Mouse (Mus musculus) left cerebral cortex, adult 9 months (tissue): ENCODE data around the gene Tmem135.

Experiments used
- DNase-seq, 2 experiments: peaks; one replicate each; pipeline ENCODE4 v3.0.0; 2022; ENCODE audit warnings: low spot score in 2 of 2

Gene Tmem135

GRCm38 (mm10) chr7:89404081-89404733 is at the start of gene Tmem135, which contains the start of gene Fzd4:
Tmem135 (minus strand) TSS chr7:89404222.
Fzd4 (plus strand) TSS chr7:89404355.
- DNase-seq = peak; percentile 68 to 90

- DNase-seq = no peak
Observed at GRCm38 (mm10) chr7:89450312-89450711, 46.3 kb upstream of the Tmem135 start.

DNA sequence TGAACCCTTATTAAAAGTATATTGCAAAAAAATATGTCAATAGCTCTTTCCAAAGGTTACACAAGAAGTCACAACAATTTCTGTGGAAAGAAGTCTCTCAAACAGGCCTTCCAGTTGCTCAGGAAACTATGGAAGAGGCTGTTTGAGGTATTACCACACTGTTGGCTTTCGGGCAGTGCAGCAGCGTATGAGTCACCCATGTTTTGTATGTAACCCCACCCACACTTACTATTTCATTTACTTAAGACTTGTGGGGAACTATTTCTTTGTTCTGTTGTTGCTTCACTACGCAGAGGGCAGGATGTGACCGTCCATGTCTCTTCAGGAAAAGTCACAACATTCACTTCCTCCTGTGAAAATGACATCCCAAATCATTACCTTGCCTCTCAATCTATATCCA is 41.1 kb upstream of the Tmem135 start:
- DNase-seq = no peak

DNA sequence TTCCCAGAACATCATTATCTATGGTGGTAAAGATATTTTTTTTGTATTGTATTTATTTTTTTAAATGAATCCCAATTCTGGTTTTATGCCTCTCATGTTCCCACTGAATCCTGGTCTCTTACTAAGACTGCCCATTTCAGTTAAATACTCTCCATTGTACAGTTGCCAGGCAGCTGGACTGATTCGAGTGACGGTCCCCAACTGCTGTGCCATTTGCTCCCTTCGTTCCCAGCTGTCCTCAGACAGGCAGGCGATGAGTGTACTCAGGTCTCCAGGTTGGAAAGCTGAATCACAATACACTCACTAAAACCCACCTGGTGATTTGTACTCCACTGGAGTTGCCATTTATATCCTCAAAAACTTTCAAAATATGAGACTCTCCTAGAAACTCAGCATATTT is 38.2 kb upstream of the Tmem135 start:
- DNase-seq = no peak

GRCm38 (mm10) chr7:89441291-89441690 is 37.3 kb upstream of the Tmem135 start:
- no peak for DNase-seq

GRCm38 (mm10) chr7:89437589-89437988 is 33.6 kb upstream of the Tmem135 start:
- peak in 1 of 2 experiments; percentile 57 for DNase-seq

- no peak for DNase-seq
Observed at GRCm38 (mm10) chr7:89436404-89436803, 32.4 kb upstream of the Tmem135 start.

GRCm38 (mm10) chr7:89433893-89434616 is 30.0 kb upstream of the Tmem135 start:
- DNase-seq = no peak

GRCm38 (mm10) chr7:89433193-89433892 is 29.3 kb upstream of the Tmem135 start:
- DNase-seq = peak in 1 of 2 experiments; percentile 38

GRCm38 (mm10) chr7:89431185-89431584 is 27.2 kb upstream of the Tmem135 start:
- DNase-seq = no peak

DNA sequence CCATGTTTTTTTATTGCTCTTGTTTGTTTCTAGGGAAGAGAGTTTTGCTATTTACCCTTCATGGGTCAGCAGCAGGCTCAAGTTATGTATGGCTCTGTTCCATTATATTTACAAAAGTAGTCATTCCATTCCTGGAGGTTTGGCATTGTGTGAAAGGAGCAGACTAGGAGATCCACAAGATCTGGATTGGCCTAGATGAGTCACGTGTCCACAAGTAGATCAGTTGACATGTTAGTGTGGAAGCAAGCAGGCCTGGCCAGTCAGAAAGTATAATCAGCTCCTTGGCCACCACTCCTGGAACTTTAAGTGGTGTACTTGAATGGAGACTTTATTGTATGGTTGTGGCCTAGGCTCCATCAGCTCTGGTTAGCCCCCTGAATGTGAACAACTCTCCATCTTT is 25.3 kb upstream of the Tmem135 start:
- DNase-seq = no peak

GRCm38 (mm10) chr7:89428804-89429203 is 24.8 kb upstream of the Tmem135 start:
- no peak for DNase-seq

GRCm38 (mm10) chr7:89427101-89427500 is 23.1 kb upstream of the Tmem135 start:
- DNase-seq = no peak

DNA sequence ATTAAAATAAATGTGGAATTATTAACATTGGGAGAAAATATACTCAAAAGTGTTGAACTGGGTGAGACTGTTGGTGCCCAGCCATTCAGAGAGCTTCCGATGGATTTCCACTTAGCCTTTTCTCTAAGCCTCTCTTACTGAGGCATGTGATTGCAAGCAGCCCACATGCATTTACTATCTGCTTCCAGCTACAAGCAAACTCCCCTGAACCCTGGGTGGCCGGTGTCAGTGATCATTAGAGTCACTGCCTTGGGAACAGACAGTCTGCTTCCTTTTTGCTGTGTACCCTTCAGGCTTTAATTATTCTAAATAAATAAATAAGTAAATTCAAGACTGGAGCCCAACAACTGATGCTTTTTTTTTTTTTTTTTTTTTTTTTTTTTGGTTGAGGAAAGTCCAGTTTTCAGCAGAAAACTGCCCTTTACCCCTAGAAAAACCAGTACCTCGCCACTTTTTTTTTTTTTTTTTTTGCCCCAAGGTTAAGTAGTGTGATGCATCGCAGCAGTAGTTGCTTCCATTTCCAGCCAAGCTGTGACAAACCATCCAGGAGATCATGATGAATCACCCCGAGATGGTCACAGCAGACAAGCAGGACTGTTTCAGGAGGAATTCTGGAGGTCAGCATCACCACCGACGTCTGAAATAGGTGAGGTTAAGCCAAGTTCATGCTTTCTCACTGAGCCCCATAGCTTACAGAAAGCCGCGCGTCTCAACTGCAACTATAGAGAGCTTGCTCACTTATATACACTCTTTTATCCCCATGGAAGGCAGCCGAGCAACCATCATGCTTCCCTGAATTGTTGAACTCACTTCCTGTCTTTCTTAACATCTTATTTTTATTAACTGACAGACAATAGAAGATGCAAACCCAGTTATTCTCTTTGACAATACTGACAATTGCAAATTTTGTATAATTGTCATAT is 22.0 kb upstream of the Tmem135 start:
- no peak for DNase-seq

DNA sequence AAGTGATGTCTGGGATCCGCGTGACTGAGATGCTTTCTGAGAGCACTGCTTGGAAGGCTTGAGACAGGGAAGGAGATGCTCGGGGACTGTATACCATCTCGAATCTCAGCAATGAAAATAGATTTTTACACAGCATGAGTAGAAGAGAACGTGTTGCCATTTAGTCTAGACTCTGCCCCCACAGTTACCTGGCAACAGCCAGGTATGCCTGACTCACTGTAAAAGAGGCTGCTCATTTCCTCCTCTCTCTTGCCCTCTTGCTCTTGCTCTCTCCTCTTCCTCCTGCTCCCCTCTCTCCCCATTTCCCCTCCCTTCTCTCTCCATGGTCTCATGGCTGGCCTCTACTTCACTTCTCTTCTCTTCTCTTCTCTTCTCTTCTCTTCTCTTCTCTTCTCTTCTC is 20.6 kb upstream of the Tmem135 start:
- DNase-seq = no peak

- DNase-seq = no peak
Observed at GRCm38 (mm10) chr7:89423688-89424255, 19.8 kb upstream of the Tmem135 start.

DNA sequence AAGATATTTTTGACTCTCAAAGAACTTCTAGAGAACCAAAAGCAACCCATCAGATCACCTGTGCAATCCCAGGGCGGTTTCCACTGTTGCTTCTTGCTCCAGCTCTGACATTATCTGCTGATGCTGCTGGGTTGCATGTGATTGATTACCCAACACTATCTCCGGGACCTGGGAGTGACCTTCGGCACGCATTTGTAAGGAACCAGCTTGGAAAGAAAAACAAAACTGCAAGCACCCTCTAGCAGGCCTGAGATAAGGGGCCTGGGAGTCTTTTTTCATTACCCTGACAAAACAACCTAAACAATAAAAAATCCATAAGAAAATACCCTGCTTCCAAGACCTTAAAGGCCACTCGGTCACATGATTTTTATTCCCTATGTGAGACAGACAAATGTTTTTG is 19.2 kb upstream of the Tmem135 start:
- DNase-seq = no peak

GRCm38 (mm10) chr7:89422650-89423049 is 18.6 kb upstream of the Tmem135 start:
- no peak for DNase-seq

DNA sequence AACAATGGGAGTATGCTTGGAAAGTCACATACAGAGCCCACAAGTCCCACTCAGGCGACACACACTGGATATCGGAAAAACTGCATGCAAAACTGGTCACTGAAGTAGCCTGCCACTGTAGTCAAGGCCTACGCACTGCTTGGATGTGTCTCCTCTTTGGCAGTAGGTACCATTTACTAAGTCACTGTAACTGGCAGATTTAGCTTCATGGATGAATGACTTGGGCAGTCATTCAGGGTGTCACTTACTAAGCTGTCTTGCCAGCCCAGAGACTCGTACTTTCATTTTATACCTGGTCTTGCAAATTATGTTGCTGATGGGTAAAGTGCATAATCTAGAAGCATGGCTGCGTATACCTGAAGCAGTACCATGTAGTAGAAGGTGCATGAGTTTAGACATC is 17.3 kb upstream of the Tmem135 start:
- DNase-seq = no peak

GRCm38 (mm10) chr7:89418917-89419679 is 15.1 kb upstream of the Tmem135 start:
- no peak for DNase-seq
